Mouse (Mus musculus): ENCODE measurements at regions not wholly inside any gene's neighbourhood (a gene's known extent, or its start where the extent isn't known, plus 50 kb on each side); places are given as distances from the start of the nearest gene placed in this dataset.

DNA sequence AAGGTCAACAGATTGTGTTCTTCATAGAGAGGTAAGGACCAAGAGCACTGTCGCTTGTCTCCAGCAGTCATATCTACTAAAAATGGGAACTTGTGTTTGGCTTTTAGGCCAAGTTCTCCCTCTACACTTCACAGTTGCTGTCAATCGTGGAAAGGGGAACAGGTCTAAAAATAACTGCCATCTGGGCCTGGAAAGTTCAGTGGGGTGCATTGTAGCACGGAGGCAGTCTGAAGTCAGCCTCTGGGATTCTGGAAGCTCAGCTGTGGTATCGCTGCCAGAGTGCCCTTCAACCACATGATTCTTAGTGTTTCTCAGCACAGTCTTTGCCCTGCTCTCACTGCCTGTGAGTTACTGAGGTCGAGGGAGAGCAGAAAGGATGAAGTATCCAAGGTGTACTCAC is 215.0 kb downstream of the Phlda1 start:
- Histone ChIP-seq H3K4me1 (ENCODE audit: control insufficient read depth in 1 of 2, insufficient read depth in 2 of 2, low read length in 2 of 2) (peaks cover 0 to 16% of the 10 kb centered on the region in 2 experiments; a peak in 2 of 4 replicates), H3K4me3 (ENCODE audit: control insufficient read depth in 1 of 2, insufficient read depth in 1 of 2, low read depth in 2 of 2, low read length in 2 of 2) (no peak overlapping the region)
- TF ChIP-seq UBTF (IDR thresholded peaks at IDR 0.05; ENCODE audit: borderline replicate concordance, insufficient read depth, low read depth, low read length) (no peak), RCOR1 (IDR thresholded peaks at IDR 0.05; ENCODE audit: low read depth, low read length) (no peak), POLR2AphosphoS5 (IDR thresholded peaks at IDR 0.05; ENCODE audit: borderline replicate concordance, low read depth, low read length) (no peak), EP300 (IDR thresholded peaks at IDR 0.05; ENCODE audit: low read depth in 1 of 2, low read length in 2 of 2) (peak; percentile 15 to 26; a peak in 1 of 4 replicates), TBP (IDR thresholded peaks at IDR 0.05; ENCODE audit: low read depth, low read length) (0 out of 2 replicates have a peak, but pooled peaks have one; percentile 26), SMC3 (IDR thresholded peaks at IDR 0.05; ENCODE audit: low read depth, low read length) (0 out of 2 replicates have a peak, but pooled peaks have one; percentile 8), MEF2A (IDR thresholded peaks at IDR 0.05; ENCODE audit: extremely low read depth, insufficient replicate concordance, low read depth, low read length, poor library complexity, severe bottlenecking) (peak; percentile 78; the same call in 1 of the 2 replicates), KAT2A (conservative IDR thresholded peaks at IDR 0.05; ENCODE audit: low read depth, low read length) (no peak), TCF12 (IDR thresholded peaks at IDR 0.05; ENCODE audit: low read depth, low read length) (no peak)

DNA sequence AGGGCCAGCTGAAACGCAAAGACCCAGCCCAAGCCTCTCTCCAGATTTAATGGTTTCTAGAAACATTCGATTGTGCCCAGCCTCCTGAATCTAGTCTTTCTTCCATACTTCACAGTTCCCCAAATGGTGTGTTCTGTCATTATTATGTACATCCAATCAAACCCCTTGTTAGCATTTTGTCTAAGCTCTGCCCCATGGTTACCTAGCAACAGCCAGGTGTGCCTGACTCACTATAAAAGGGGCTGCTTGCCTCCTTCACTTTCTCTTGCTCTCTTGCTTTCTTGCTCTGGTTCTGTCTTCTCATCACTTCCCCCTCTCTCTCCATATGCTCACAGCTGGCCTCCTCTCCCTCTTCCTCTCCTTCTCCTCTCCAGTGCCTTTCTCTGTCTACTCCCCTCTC is 217.8 kb downstream of the Phlda1 start:
- Histone ChIP-seq H3K27me3 (ENCODE audit: control insufficient read depth in 1 of 2, insufficient read depth in 2 of 2, low read length in 2 of 2) (no peaks in the 10 kb centered on the region), H3K27ac (ENCODE audit: control insufficient read depth, low read depth, low read length) (no peak overlapping the region), H3K4me1 (ENCODE audit: control insufficient read depth in 1 of 2, insufficient read depth in 2 of 2, low read length in 2 of 2) (peaks cover 0 to 16% of the 10 kb centered on the region in 2 experiments; a peak in 2 of 4 replicates), H3K9ac (ENCODE audit: control insufficient read depth, low read depth, low read length, poor library complexity, severe bottlenecking) (no peak overlapping the region), H3K79me2 (ENCODE audit: control insufficient read depth, insufficient read depth, low read length, poor library complexity) (no peaks in the 10 kb centered on the region), H3K36me3 (ENCODE audit: control insufficient read depth in 1 of 2, insufficient read depth in 2 of 2, low read length in 2 of 2) (peaks cover 0 to 6% of the 10 kb centered on the region in 2 experiments; a peak in 2 of 4 replicates), H3K9me3 (replicated peaks; ENCODE audit: insufficient read depth, low read length) (no peaks in the 10 kb centered on the region), H3K4me3 (ENCODE audit: control insufficient read depth in 1 of 2, insufficient read depth in 1 of 2, low read depth in 2 of 2, low read length in 2 of 2) (no peak overlapping the region)
- no peak for DNase-seq (ENCODE audit: low read depth, low spot score)
- TF ChIP-seq MYC (IDR thresholded peaks at IDR 0.05; ENCODE audit: low read depth, low read length): no peak
- no peak for TF ChIP-seq MYB (IDR thresholded peaks at IDR 0.05; ENCODE audit: low read depth, low read length)
- TF ChIP-seq TCF12 (IDR thresholded peaks at IDR 0.05; ENCODE audit: low read depth, low read length): no peak
- no peak for TF ChIP-seq JUND (IDR thresholded peaks at IDR 0.05; ENCODE audit: low read depth, low read length)
- no peak for TF ChIP-seq POLR2AphosphoS5 (IDR thresholded peaks at IDR 0.05; ENCODE audit: borderline replicate concordance, low read depth, low read length)
- TF ChIP-seq MAX (IDR thresholded peaks at IDR 0.05; ENCODE audit: low read length): no peak
- no peak for TF ChIP-seq CTCF (IDR thresholded peaks at IDR 0.05 in 2 of 3, conservative IDR thresholded peaks at IDR 0.05 in 1 of 3; ENCODE audit: control insufficient read depth in 1 of 3, insufficient read depth in 1 of 3, low read depth in 2 of 3, low read length in 3 of 3, poor library complexity in 1 of 3, severe bottlenecking in 1 of 3)
- no peak for TF ChIP-seq NRF1 (IDR thresholded peaks at IDR 0.05; ENCODE audit: insufficient read depth, low read depth, low read length, poor library complexity, severe bottlenecking)
- TF ChIP-seq RAD21 (IDR thresholded peaks at IDR 0.05; ENCODE audit: low read depth, low read length): no peak

More for the DNA sequence above, 215.0 kb downstream of the Phlda1 start:
- H3K79me2 ChIP-seq (ENCODE audit: control insufficient read depth, insufficient read depth, low read length, poor library complexity): no peaks in the 10 kb centered on the region
- H3K9ac ChIP-seq (ENCODE audit: control insufficient read depth, low read depth, low read length, poor library complexity, severe bottlenecking): no peak overlapping the region
- peaks cover 0 to 6% of the 10 kb centered on the region in 2 experiments; a peak in 2 of 4 replicates for H3K36me3 ChIP-seq (ENCODE audit: control insufficient read depth in 1 of 2, insufficient read depth in 2 of 2, low read length in 2 of 2)
- H3K27ac ChIP-seq (ENCODE audit: control insufficient read depth, low read depth, low read length): no peak overlapping the region
- no peaks in the 10 kb centered on the region for H3K27me3 ChIP-seq (ENCODE audit: control insufficient read depth in 1 of 2, insufficient read depth in 2 of 2, low read length in 2 of 2)
- peak; percentile 69 for DNase-seq (ENCODE audit: low read depth, low spot score)
- no peaks in the 10 kb centered on the region for H3K9me3 ChIP-seq (replicated peaks; ENCODE audit: insufficient read depth, low read length)

Data from MEL (cell line).